Mouse (Mus musculus) liver, postnatal 0 days (tissue): ENCODE results near the gene Cog3. TPM values are rescaled to one million over a fixed set of nuclear protein-coding genes. Genes with fewer than 3 reads are reported as not detected.

Experiments used
- ATAC-seq: fragments of 200-750 bp; cut with Nextera tagmentation; 2 replicates; pipeline ENCODE4 v1.8.0; 2017; ENCODE audit warnings: mild to moderate bottlenecking, moderate library complexity
- DNase-seq: peaks from one replicate; pipeline ENCODE4 v3.0.0-alpha.2; 2016
- H3K27ac ChIP-seq: fragments of 300-500 bp; sonication (generic); 2 replicates; pipeline ENCODE4 v1.5.1; 2014; ENCODE audit warnings: antibody characterized with exemption, moderate library complexity, mild to moderate bottlenecking, low read depth
- H3K27me3 ChIP-seq: fragments of 300-500 bp; sonication (generic); 2 replicates; pipeline ENCODE4 v1.6.1; 2014; ENCODE audit warnings: low read length, control low read depth, mixed read lengths; ENCODE audit not compliant: insufficient read depth
- H3K36me3 ChIP-seq: fragments of 300-500 bp; sonication (generic); replicated peaks from 2 replicates; pipeline ENCODE4 v1.6.1; 2014; ENCODE audit warnings: mild to moderate bottlenecking, control low read depth, low read length, moderate library complexity, mixed read lengths; ENCODE audit not compliant: insufficient read depth
- H3K4me1 ChIP-seq: fragments of 300-500 bp; sonication (generic); 2 replicates; pipeline ENCODE4 v1.6.1; 2014; ENCODE audit warnings: antibody characterized with exemption, mild to moderate bottlenecking, control low read depth; ENCODE audit not compliant: insufficient read depth
- H3K4me2 ChIP-seq: fragments of 300-500 bp; sonication (generic); 2 replicates; pipeline ENCODE4 v1.6.1; 2014; ENCODE audit warnings: low read depth, mild to moderate bottlenecking, low read length, moderate library complexity, mixed read lengths
- H3K4me3 ChIP-seq: fragments of 300-500 bp; sonication (generic); 2 replicates; pipeline ENCODE4 v1.5.1; 2014; ENCODE audit warnings: low read depth, low read length
- H3K9ac ChIP-seq: fragments of 300-500 bp; sonication (generic); replicated peaks from 2 replicates; pipeline ENCODE4 v1.6.1; 2014; ENCODE audit warnings: mild to moderate bottlenecking, moderate library complexity
- H3K9me3 ChIP-seq: fragments of 300-500 bp; sonication (generic); 2 replicates; pipeline ENCODE4 v1.6.1; 2016; ENCODE audit warnings: mild to moderate bottlenecking, control low read depth, low read length, mixed read lengths
- CTCF ChIP-seq: sonication (generic); IDR thresholded peaks from 2 replicates; pipeline ENCODE4 v1.5.1; 2016; ENCODE audit warnings: antibody characterized with exemption, low read depth
- EP300 ChIP-seq: IDR thresholded peaks from 2 replicates; pipeline ENCODE4 v1.6.1; 2016; ENCODE audit warnings: antibody characterized with exemption, low read depth, mild to moderate bottlenecking
- WGBS: fragments of 180-500 bp; shearing (Covaris S2); extraction: QIAGEN DNeasy Blood & Tissue Kit; methylation state at CpG from one replicate; pipeline ENCODE4 v1.1.7; 2014; ENCODE audit not compliant: insufficient replicate concordance; 5-methylcytosine and 5-hydroxymethylcytosine counted together
- polyA plus RNA-seq: library from polyadenylated mRNA; unstranded; fragments of >200 nt; fragmentation: Nextera tagmentation; extraction: Ambion mirVana; gene quantifications from 2 replicates; pipeline ENCODE4 v1.2.1, GENCODE M21; 2015

Gene Cog3
- polyA plus RNA-seq, 1 experiment from 2014 or later: 4.7 TPM

DNA sequence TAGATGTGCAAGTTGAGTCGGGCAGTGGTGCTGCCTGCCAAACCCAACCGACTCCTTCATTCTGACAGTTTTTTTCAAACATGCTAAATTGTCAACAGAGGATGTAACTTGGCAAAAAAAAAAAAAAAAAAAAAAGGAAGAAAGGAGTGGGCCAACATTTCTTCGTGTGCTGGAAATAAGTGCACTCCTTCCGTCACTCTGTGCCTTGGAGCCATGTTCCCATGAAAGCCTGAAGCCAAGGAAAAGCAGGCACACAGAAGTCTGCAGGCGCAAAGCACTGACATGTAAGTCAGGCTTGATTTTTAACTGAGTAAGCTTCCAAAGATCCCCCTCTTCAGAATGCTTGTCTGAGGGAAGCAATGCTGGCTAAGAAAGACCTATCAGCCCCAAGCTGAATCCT is 41.6 kb downstream of the Cog3 start:
- peaks cover 76% of the 10 kb centered on the region for H3K36me3 ChIP-seq
- 85% methylated on average over 5 of the region's 5 CpGs for WGBS
- ATAC-seq: no peak
- H3K4me1 ChIP-seq: no peaks in the 10 kb centered on the region
- H3K4me2 ChIP-seq: no peak overlapping the region
- H3K4me3 ChIP-seq: no peak overlapping the region
- no peaks in the 10 kb centered on the region for H3K27me3 ChIP-seq
- H3K9ac ChIP-seq: no peak overlapping the region
- DNase-seq: no peak
- no peak for TF ChIP-seq CTCF
- TF ChIP-seq EP300: no peak
- H3K27ac ChIP-seq: no peak overlapping the region
- H3K9me3 ChIP-seq: no peaks in the 10 kb centered on the region

DNA sequence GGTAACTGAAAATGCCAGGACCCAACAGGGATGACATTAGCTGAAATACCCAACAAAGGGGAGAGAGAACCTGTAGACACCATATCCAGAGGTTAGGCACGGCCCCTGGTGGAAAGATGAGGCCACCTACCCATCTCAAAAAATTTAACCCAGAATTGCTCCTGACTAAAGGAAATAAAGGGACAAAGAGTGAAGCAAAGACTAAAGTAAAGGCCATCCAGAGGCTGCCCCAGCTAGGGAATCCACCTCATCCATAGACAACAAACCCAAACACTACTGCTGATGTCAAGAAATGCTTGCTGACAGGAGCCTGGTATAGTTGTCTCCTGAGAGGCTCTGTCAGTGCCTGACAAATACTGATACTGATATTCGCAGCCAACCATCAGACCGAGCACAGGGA is 42.6 kb downstream of the Cog3 start:
- Histone ChIP-seq H3K9ac (no peak overlapping the region), H3K4me2 (no peak overlapping the region), H3K4me3 (no peak overlapping the region), H3K27me3 (no peaks in the 10 kb centered on the region), H3K36me3 (peaks cover 78% of the 10 kb centered on the region), H3K9me3 (no peaks in the 10 kb centered on the region), H3K27ac (no peak overlapping the region), H3K4me1 (no peaks in the 10 kb centered on the region)
- no peak for ATAC-seq
- no peak for DNase-seq
- TF ChIP-seq CTCF: no peak
- TF ChIP-seq EP300: no peak
- WGBS: 88% methylated on average over 3 of the region's 3 CpGs

- H3K9ac ChIP-seq: no peak overlapping the region
- 90% methylated on average over 1 of the region's 1 CpGs for WGBS
- H3K4me2 ChIP-seq: no peak overlapping the region
- H3K9me3 ChIP-seq: no peaks in the 10 kb centered on the region
- no peaks in the 10 kb centered on the region for H3K4me1 ChIP-seq
- DNase-seq (no peak), ATAC-seq (no peak)
- H3K36me3 ChIP-seq: peaks cover 60% of the 10 kb centered on the region
- TF ChIP-seq CTCF (no peak), EP300 (no peak)
- H3K27ac ChIP-seq: no peak overlapping the region
- H3K27me3 ChIP-seq: no peaks in the 10 kb centered on the region
- no peak overlapping the region for H3K4me3 ChIP-seq
Measured at GRCm38 (mm10) chr14:75708986-75709385, 45.3 kb downstream of the Cog3 start.

- Histone ChIP-seq H3K4me3 (no peak overlapping the region), H3K4me1 (no peaks in the 10 kb centered on the region), H3K27ac (no peak overlapping the region), H3K4me2 (no peak overlapping the region), H3K27me3 (no peaks in the 10 kb centered on the region), H3K36me3 (peaks cover 59% of the 10 kb centered on the region), H3K9ac (no peak overlapping the region), H3K9me3 (no peaks in the 10 kb centered on the region)
- DNase-seq: no peak
- TF ChIP-seq CTCF: no peak
- no peak for TF ChIP-seq EP300
- 77% methylated on average over 7 of the region's 7 CpGs for WGBS
- no peak for ATAC-seq
Measured at GRCm38 (mm10) chr14:75707771-75708170, 46.5 kb downstream of the Cog3 start.

DNA sequence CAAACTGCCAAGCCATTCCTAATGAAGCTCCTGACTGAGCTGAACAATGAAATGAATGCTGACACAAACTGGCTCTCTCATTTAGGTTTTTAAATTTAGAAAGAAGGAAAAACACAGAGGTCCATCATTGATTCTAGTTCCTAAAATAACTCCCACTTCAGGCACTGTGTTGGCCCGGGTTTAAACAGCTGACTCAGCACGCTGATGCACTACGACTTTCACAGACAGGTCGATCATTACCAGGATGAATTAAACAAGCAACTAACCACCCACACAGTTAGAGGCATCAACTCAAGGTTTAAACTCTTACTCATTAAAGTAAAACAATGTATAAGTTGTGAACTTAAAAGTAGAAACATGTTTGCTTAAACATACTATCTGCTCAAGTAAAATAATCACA is 47.7 kb downstream of the Cog3 start:
- no peaks in the 10 kb centered on the region for H3K9me3 ChIP-seq
- no peak overlapping the region for H3K4me2 ChIP-seq
- H3K27me3 ChIP-seq: no peaks in the 10 kb centered on the region
- ATAC-seq (no peak), DNase-seq (no peak)
- no peaks in the 10 kb centered on the region for H3K4me1 ChIP-seq
- no peak overlapping the region for H3K27ac ChIP-seq
- whole genome bisulfite sequencing: 85% methylated on average over 4 of the region's 4 CpGs
- H3K4me3 ChIP-seq: no peak overlapping the region
- H3K36me3 ChIP-seq: peaks cover 58% of the 10 kb centered on the region
- H3K9ac ChIP-seq: no peak overlapping the region
- no peak for TF ChIP-seq EP300

GRCm38 (mm10) chr14:75697928-75698327 is 56.4 kb downstream of the Cog3 start:
- ATAC-seq: no peak
- no peak for TF ChIP-seq CTCF
- no peak for TF ChIP-seq EP300
- Histone ChIP-seq H3K9me3 (no peaks in the 10 kb centered on the region), H3K27ac (no peak overlapping the region), H3K36me3 (peaks cover 8% of the 10 kb centered on the region; the same call in 1 of the 2 replicates), H3K4me2 (no peak overlapping the region), H3K4me3 (no peak overlapping the region), H3K27me3 (no peaks in the 10 kb centered on the region), H3K9ac (no peak overlapping the region), H3K4me1 (no peaks in the 10 kb centered on the region)
- DNase-seq: no peak
- WGBS: 68% methylated on average over 1 of the region's 1 CpGs

GRCm38 (mm10) chr14:75696096-75696495 is 58.2 kb downstream of the Cog3 start:
- Histone ChIP-seq H3K27me3 (no peaks in the 10 kb centered on the region), H3K4me1 (no peaks in the 10 kb centered on the region), H3K9ac (no peak overlapping the region), H3K4me2 (no peak overlapping the region), H3K9me3 (no peaks in the 10 kb centered on the region), H3K4me3 (no peak overlapping the region), H3K36me3 (peaks cover under 1% of the 10 kb centered on the region; the same call in 1 of the 2 replicates), H3K27ac (no peak overlapping the region)
- no peak for TF ChIP-seq CTCF
- TF ChIP-seq EP300: no peak
- 54% methylated on average over 5 of the region's 5 CpGs for whole genome bisulfite sequencing
- no peak for DNase-seq
- no peak for ATAC-seq
